Mouse (Mus musculus): ENCODE data around the gene Supv3l1.
"Not testable (repeated sequence)": the region's sequence is repeated elsewhere in the genome, so short reads cannot be mapped to it uniquely, and the experiment has no call there.

The Supv3l1 gene

DNA sequence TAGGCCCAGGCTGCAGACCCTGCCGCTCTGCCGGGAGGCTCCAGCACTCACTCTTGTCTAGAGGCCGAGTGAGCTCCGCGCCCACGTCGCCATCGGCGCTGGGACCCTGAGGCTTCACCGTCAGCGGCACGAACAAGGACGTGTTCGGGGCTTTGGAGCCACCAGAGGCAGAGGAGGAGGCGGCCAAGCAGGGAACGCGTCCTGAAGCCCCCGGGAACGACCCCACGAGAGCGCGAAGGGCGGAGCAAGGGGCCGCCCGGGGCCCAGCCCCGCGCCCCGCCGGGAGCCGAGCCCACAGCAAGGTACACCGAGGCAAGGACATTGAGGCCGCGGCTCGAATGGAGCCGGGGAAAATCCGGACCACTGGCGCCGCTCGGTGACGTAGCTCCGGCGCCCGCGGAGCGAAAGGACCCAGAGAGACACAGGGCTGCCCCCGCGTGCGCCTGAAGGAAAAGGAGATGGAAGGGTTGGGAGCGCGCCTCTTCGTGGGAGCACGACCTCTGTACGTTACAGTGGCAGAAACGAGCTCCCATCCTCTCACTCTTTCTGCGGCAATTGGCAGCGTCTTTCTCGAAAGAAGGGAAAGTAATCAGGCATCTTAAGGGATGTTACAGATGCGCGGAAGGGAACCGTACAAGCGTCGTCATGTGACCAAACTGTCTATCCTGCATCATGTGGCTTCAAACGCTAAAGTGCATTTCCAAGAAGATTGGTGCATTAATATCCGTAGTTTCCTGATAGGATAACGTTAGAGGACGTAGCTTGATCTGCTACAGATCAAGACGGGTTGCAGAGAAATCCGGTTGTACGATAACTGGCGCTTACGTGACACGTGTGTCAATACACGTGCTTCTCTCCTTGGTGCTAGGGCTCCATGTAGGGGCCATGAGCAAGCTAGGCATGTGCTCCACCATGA, at the start of gene Supv3l1, which contains the start of gene 4930507D05Rik:
Gene Supv3l1 (minus strand): TSS at position 375 of the 916 bp plus-strand sequence.
Gene 4930507D05Rik (plus strand): TSS at position 126 of the 916 bp plus-strand sequence.
- peak; percentile 96 for DNase-seq

- DNase-seq: not testable (repeated sequence)
Measured at GRCm38 (mm10) chr10:62491681-62492080, 42.1 kb upstream of the Supv3l1 start.

GRCm38 (mm10) chr10:62488266-62488665, 38.7 kb upstream of the Supv3l1 start:
- peak; percentile 49 for DNase-seq

GRCm38 (mm10) chr10:62486618-62487415, 37.3 kb upstream of the Supv3l1 start, which contains the start of gene Vps26a:
TSS of gene Vps26a (minus strand) at chr10:62486805.
- peak; percentile 99 for DNase-seq

GRCm38 (mm10) chr10:62485878-62486582, 36.5 kb upstream of the Supv3l1 start:
- DNase-seq: no peak

- DNase-seq: no peak
Measured at GRCm38 (mm10) chr10:62481108-62481852, 31.7 kb upstream of the Supv3l1 start.

DNA sequence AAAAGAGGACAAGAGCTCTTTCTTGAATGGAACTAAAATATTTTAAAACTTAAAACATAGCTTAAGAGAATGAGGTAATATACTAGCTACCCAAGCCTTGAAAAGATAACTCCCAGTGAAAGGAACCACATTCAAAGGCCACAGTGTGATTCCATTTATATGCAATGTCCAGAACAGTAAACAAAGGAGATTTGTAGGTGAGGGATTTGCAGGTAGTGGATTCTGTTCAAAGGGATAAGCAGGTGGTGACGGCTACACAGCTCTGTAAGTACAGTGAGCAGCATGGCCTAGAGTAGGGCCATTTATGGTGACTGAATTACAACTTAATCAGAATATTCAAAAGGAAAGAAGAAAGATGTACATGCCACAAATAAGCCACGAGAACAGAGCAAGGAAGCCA, 27.4 kb upstream of the Supv3l1 start:
- no peak for DNase-seq

- DNase-seq: no peak
Measured at GRCm38 (mm10) chr10:62474944-62475343, 25.4 kb upstream of the Supv3l1 start.

DNA sequence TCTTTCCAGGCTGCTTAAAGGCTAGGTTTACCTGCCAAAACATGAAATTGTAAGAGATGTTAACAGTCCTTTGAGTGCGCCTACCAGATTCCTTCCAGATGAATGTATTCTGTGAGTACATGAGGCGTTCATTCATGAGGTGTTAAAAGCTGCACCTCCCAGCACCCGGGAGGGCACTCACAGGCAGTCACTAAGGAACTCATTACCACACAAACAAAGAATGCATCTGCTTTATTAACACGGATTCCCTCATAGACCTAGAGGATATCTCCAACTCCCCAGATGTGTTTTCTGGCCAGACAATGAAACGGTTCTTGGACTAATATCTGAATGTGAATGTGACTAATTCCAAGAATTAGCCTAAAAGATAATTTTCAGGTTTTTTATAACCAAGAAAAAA, 21.6 kb upstream of the Supv3l1 start:
- DNase-seq: no peak

- no peak for DNase-seq
Measured at GRCm38 (mm10) chr10:62469736-62470135, 20.2 kb upstream of the Supv3l1 start.

DNA sequence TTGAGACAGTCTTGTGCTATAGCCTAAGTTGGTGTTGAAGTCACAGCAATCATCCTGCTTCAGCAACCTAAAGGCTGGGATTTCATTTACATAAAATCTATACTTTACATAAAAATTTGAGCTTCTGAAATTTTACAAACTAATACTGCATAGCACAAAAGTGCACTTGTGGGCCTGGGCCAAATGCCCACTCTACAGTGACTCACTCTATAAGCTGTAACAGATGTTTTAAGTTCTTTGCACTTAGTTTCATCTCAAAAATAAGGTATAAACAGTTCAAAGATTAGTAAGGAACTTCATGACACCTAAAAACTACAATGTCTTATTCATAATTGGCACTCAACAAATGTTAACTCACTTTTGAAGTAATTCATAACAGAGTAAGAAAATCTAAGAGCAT, 11.8 kb upstream of the Supv3l1 start:
- DNase-seq: no peak

DNA sequence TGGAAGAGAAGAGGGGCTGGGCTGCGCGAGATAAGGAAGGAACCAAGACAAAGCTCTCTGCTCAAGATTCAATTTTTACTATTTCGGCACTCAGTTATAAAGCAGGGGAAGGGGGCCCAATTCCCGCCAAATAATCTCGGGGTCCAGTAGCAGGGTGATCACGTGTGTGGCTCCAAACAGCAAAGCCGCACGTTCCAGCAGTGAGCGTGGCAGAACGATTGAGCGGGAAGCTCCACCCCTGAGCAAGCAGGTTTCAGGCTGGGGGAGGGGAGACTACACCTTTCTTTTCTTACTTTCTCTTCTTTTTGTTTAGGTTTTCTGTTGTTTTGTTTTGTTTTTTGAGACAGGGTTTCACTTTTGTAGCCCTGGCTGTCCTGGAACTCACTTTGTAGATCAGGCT, 2.5 kb upstream of the Supv3l1 start:
- DNase-seq: not testable (repeated sequence)

GRCm38 (mm10) chr10:62450280-62450640, 722 bp upstream of the Supv3l1 start:
- DNase-seq: no peak

GRCm38 (mm10) chr10:62430427-62430826, 19.1 kb downstream of the Supv3l1 start:
- DNase-seq: no peak

DNA sequence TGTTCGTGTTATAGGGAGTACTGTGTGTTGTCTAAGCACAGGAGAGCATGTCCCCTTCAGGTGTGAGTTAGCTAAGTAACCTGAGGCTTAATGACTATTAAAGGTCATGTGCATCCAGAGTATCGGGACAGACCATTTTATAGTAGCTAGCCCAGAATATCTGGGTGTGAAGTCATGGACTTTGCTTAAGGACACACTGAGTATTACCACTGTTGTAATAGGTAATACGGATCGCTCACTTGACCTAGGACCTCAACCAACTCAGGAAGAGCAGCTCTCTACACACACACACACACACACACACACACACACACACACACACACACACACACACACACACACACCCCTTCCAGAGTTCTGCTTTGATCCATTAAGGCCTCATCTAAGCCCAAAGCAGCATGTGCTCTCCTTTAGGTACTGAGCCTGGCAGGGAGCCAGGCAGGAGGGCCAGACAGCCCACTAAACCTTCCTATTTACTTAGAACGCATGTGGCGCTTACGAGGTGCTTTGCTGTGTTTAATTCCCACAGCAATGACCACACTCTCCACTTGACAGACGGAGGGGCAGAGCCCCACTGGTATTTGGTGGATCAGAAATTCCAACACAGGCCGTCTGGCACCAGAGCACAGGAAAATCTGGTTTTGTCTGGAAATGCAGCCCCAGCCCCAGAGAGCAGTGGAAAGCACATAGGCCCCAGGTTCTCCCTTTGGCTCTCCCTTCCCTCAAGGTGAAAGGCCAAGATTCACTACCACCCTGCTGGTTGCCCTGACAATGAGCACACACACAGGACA, 24.3 kb downstream of the Supv3l1 start:
- no peak for DNase-seq

- peak; percentile 20 for DNase-seq
Measured at GRCm38 (mm10) chr10:62422255-62422654, 27.3 kb downstream of the Supv3l1 start, which contains the start of gene Hkdc1. TSS of gene Hkdc1 (minus strand) at chr10:62422491.

- no peak for DNase-seq
Measured at GRCm38 (mm10) chr10:62421127-62421526, 28.4 kb downstream of the Supv3l1 start.

GRCm38 (mm10) chr10:62420399-62420798, 29.1 kb downstream of the Supv3l1 start:
- no peak for DNase-seq

- no peak for DNase-seq
Measured at GRCm38 (mm10) chr10:62419422-62419821, 30.1 kb downstream of the Supv3l1 start.

- no peak for DNase-seq
Measured at GRCm38 (mm10) chr10:62418831-62419356, 30.6 kb downstream of the Supv3l1 start.

DNA sequence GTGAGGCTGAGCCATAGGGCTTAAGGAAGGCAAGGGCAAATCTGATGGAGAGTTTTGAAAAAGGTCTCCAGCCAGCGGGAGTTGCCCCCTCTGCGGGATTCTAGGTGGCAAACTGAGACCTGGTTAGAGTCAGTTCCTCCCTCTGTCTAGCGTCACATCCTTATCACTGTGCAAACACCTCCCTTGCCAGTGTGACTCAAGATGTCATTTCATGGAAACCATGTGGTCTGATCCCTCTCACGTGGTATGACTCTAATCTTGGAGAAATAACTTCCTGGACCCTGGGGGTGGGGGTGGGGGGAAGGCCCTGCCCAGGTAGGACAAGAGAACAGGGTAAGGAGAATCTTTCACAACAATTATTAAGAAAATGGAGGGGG, 35.9 kb downstream of the Supv3l1 start:
- no peak for DNase-seq

All from kidney, adult 18-20 months (tissue).